Mouse (Mus musculus) spleen, postnatal 36 days (tissue): ENCODE data around the gene Smad3.

ENCODE experiments used
- DNase-seq, 2 experiments: peaks; one replicate each; pipeline ENCODE4 v3.0.0; 2022; ENCODE audit warnings: low spot score in 2 of 2, mixed read lengths in 1 of 2

Smad3 gene

GRCm38 (mm10) chr9:63633334-63633733 lies 124.5 kb downstream of the Smad3 start:
- no peak for DNase-seq

- no peak for DNase-seq
Measured at GRCm38 (mm10) chr9:63632924-63633323, 124.9 kb downstream of the Smad3 start.

DNA sequence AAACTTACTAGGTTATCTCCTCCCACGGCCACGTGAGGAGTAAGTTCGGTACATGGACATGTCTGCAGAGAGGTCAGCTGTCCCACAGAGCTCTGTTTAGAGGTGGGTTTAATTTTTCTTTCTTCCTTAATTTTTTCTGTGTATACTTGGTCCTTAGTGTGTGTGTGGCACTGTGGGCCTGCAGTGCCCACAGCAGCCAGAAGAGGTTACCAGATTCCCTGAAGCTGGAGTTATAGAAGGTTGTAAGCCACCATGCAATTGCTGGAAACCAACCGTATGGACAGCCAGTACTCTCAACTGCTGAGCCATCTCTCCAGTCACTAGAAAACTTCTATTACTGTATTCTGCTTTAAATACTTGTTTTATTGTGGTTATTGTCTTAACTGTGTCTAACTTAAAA lies 125.7 kb downstream of the Smad3 start:
- no peak for DNase-seq

DNA sequence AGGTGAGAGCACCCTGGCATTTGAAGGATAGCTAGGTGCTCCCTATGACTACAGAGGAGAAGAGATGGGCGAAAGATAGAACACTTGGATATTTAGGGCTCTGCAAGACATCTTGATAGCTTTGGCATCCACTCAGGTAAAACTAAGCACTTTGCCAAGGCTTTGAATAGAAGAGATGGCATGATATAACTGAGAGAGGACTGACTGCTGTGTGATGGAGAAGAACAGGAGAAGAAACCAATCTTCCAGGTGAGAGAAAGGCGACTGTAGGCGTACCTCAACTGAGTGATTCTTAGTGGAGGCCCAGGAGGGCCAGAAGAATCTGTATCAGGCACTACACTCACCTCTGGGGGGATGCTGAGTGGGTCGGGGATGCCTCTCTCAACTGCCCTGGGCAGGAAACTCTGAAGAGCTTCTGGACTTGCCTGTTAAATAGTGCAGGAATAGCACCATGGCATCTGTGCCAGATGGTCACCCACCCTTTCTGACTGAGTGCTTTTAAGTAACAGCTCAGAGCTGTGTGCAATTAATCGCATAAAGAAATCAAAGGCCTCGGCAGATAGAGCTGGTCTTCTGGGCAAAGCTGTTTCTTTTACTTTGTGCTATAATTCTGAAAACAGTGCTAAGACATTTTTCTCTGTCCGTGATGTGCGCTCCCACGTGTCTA lies 132.6 kb downstream of the Smad3 start:
- no peak for DNase-seq

GRCm38 (mm10) chr9:63623895-63624569 lies 133.8 kb downstream of the Smad3 start:
- no peak for DNase-seq

DNA sequence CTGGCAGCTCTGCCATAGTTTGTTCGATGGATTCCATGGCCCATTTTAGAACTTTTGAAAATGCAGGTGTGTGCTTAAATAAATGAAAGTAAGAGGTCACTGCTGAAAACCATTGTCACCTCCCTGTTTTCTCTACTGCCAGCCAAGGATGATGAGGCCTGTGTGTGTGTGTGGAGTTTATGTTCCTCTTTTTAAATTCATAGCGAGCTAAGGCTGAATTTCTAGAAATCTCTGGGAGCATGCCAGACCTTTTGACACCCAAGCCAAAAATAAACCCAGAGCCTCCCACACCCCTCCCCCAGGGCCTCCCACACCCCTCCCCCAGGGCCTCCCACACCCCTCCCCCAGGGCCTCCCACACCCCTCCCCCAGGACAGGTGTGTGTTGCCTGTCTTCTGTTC lies 139.8 kb downstream of the Smad3 start:
- DNase-seq = no peak

DNA sequence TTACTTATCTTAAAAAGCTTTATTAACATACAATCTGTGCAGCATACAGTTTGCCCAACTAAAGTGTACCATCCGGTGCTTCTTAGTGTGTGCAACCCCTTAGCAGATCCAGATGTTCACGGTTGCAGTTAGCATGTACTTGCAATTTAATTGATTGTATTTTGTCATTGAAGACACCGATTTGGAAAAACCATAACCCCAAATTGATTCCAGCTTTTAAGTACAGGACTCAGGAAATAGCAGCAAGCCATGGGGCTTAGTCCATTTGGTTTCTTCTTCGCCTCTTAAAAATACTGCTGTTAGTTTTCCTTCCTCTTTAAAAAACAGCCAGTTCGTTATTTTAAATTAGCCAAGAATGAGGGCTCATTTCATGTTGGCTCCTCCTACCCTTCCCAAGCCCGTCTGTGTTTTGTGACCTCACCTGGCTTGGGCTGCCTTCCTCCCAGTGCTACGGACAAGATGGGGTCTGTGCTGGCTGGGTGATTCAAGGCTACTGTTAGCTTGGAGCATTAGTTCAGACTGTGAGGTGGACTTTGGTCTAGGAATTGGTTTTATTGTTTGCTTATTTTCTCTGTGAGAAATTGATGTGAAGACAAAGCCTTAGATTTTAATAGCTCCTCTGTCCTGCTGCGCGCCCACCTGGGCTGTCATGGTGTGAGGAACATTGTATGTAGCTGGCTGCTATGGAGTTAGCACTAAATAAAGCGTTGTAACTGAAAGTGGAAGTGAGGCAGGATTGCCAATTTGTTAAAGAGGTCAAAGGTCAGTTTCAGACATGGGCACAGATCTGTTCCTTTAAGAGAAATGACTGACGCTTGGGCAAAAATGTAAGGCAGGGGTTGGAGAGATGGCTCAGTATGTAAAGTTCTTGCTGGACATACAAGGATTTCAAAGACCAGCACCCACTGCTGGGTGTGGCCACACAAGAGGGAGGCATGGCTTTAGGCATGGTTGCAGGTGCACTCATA lies 143.5 kb downstream of the Smad3 start:
- peak; percentile 12 to 35 for DNase-seq

DNA sequence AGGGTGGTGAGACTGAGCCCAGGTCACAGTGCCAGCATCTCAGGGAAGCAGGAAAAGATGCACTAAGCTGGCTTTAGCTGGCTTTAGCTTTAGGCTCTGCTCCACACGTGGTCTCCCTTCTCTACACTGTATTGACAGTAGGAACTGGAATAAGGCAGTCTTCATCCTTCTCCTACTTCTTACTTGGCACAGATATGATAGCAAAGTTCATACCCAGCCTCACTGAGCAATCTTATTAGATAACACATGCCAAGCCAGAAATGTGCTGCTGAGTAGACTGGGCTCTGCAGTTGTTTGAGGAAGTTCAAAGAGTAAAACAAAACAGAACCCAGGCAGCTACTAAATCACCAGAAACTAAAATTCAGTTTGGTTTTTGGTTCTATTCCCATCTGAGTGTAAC lies 144.2 kb downstream of the Smad3 start:
- no peak for DNase-seq

DNA sequence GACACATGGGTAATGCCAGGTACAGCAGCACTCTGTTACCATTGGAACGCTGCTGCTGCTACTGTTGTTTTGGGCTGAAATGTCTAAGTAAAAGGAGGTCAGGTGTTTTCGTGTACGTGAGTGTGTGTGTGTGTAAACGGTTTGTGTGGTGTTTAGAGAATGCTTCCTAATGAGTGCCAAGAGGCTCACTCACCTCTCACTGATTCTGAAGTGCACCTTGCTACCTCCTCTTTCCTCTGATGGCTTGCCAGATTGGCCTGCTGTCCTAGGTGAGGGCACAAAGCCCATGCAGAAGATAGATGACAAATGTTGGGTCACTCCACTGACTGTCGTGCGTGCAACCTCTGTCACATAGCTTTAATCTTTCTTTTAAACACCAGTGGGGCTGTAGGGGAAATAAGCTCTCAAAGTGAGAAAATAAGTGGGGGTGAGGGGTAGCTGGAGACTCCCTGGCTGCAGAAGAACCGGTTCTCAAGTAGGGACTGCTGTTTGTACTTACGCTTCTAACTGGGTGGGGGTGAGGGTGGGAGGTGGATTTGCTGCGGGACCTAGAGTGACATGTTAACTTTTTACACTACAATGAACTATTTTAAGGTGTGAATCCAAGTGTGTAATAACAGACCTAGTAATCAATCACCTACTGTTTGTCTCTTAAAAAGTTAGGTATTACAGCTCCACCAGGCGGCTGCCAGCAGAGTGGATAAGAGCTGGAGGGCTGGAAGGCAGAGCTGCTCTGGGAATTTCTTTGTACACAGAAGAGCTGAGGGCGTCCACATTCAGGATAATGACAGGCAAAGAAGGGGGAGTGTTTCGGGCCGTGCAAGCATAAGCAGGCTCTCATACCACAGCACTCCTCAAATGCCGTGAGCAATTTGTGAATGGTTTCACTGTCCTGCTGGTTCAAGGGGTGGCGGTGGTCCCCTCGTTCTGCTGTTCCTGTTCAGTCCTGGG lies 145.0 kb downstream of the Smad3 start:
- no peak for DNase-seq

GRCm38 (mm10) chr9:63611967-63612366 lies 145.8 kb downstream of the Smad3 start:
- DNase-seq = no peak

DNA sequence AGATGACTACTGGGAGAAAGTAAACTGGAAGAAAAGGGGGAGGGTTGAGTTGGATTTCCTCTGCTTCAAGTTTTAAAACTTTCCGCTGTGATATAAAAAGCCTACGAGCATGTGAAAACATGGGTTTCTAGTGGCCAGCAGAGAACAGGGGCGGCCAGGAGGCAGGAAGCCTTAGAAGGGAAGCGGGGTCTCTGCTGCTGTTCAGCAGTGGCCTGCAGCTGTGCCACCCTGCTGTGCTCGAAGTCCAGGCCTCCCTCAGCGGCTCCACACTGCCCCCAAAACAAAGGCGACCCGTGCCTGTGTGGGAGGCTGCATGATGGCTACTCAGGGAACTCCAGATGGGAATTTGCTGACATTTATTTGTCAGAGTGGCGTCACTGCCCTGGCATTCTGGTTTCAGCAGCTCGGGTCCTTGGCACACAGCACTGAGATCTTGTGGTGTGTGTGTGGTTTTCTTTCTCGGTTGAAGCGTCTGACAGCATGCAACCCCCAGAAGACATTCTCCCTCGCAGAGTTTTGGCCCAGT lies 146.9 kb downstream of the Smad3 start:
- DNase-seq = no peak

- no peak for DNase-seq
Measured at GRCm38 (mm10) chr9:63610231-63610630, 147.6 kb downstream of the Smad3 start.

DNA sequence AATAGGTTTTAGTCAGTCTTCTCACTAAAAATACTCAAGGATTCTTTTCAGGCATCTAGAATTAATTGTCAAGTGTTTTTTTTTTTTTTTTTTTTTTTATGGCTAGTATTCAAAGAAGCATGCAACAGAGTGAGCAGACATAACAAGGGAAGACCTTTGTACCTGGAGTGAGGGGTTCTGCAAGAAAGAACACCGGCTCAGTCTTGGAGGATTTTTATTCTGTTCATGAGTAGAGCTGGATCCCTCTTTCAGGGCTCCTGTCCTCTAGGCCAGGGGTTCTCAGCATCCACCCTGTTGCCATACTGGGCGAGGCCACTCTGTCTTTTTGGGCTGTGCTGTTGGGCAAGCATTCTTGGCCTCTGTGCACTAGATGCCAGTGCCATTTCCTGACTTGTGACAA lies 148.0 kb downstream of the Smad3 start:
- DNase-seq = no peak

DNA sequence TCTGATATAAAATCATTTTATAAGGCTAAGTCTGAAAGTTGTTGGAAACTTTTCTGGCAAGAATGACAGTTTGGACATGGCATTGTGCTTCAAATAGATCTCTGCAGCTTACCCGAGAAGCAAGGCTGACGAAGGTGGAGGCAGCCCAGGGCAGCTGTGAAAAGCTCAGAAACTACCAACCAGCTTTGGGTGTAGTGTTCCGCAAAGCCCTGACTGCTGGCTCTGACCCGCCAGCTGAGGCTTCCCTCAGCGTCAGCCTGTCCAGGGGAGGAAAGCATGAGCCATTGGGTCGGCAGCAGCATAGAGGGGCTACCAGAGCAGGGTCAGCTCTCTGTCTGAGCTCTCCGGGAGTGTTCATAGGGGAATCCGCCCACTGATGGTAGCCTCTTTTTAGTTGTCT lies 148.5 kb downstream of the Smad3 start:
- no peak for DNase-seq

DNA sequence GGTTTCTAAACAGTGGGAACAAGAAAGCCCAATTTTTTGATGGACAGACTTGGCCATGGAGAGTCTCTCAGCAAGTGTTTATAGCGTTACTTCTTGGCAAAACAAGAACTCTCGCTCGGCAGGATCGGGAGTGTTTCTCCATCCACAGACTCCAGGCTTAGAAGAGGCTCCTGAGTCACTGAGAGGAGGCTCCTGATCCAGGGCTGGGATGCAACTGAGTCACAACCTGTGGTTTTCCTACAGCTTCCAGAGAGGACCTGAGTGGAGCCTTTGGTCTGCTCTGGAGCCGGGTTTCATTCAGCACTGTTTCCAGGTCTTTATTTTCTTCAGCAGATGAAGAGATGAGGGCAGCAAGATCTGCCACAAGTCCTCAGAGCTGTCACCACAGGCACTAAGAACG lies 149.8 kb downstream of the Smad3 start:
- no peak for DNase-seq

GRCm38 (mm10) chr9:63606594-63606993 lies 151.2 kb downstream of the Smad3 start:
- no peak for DNase-seq

GRCm38 (mm10) chr9:63603849-63604248 lies 153.9 kb downstream of the Smad3 start:
- DNase-seq = no peak

GRCm38 (mm10) chr9:63602043-63602939 lies 155.5 kb downstream of the Smad3 start, which contains the start of the genes Iqch and Aagab:
Gene Iqch (minus strand): TSS chr9:63602493.
Gene Aagab (plus strand): TSS chr9:63602660.
- peak; percentile 96 to 97 for DNase-seq
